Mouse (Mus musculus): Measurements from ENCODE around the gene Gtf2ird1.
"Not testable (repeated sequence)": the region's sequence is repeated elsewhere in the genome, so short reads cannot be mapped to it uniquely, and the experiment has no call there.

Gtf2ird1 gene

DNA sequence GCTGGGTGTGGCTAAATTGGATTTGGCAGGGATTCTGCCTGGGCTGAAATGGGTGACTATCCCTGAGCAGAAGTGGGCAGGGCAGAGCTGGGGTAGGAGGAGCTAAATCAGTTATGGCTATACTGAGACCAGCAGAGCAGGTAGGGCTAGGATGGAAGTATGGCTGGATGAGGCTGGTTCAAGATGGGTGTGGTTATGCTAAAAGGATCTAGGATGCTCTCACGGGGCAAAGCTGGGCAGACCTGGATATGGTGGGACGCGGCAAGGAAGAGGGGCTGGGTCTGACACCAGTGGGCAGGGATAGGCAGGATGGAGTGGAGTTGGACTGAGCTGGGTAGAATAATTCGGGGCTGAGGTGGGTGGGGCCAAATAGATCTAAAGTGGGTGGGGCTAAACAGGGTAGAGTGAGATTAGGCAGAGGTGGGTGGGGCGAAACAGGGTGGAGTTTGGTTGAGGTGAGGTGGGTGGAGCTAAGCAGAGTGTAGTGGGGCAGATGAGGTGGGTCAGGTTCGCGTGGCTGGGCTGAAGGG, 46.1 kb downstream of the Gtf2ird1 start:
- no peak for DNase-seq (ENCODE audit: low spot score in 2 of 2)

DNA sequence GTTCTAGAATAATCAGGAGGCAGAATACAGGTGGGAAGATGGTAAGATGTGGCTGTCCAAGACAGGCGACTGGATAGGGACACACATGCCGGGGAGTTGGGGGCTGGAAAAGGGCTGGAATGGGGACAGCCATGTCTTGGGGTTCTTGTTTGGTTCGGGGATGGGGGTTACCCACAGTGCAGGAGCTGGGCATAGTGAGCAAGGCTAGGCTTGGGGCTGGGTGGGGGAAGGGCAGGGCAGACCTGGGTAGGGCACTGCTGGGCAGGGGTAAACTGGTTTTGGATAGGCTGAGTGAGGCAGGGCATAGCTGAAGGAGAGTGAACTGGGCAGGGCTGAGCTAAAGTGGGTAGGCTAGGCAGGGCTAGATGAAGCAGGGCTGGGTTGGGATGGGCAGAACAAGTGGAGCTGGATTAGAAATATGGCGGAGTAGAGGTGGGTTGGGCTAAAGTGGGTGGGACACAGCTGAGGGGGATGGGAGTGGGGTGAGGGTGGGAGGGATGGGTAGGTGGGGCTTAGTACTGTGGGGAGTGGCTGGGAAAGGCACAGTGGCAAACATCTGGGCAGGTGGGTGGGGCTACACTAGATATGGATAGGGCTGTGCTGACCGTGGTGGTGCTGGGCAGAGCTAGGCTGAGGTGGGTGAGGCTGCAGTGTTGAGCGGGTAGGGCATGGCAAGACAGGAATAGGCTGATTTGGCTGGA, 46.8 kb downstream of the Gtf2ird1 start:
- DNase-seq (ENCODE audit: low spot score in 2 of 2): no peak

DNA sequence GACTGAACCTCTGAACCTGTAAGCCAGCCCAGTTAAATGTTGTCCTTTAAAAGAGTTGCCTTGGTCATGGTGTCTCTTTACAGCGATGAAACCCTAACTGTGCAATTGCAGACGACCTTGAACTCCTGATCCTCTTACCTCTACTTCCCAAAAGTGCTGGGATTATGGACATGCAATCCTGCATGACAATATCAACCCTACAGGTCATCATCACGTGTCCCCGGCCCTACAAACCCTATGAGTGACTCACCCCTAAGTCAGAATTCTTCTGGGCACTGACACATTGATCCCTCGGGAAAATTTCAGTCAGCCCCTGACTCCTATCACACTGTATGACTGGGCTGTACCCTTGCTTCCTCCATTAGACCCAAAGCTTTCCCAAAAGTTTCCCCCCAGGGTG, 48.4 kb downstream of the Gtf2ird1 start:
- DNase-seq (ENCODE audit: low spot score in 2 of 2): no peak

DNA sequence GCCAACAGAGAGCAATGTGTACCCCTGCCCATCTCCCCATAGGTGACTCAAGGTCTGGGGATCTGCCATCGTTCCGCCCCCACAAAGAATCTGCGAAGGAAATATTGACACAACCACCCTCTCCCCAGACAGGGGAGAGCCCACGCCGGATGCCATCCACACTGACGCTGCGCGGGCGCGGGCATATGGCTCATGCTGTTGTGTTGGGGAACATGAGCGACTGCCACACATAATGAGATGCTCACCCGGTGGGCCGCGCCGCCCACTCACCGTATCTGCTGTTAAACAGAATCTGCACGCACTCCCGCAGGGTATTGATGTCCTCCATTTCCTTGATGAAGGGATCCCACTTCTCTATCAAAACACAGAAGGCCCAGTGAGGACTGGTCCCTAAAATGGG, 54.7 kb downstream of the Gtf2ird1 start:
- DNase-seq (ENCODE audit: low spot score in 2 of 2): peak; percentile 78 to 86

DNA sequence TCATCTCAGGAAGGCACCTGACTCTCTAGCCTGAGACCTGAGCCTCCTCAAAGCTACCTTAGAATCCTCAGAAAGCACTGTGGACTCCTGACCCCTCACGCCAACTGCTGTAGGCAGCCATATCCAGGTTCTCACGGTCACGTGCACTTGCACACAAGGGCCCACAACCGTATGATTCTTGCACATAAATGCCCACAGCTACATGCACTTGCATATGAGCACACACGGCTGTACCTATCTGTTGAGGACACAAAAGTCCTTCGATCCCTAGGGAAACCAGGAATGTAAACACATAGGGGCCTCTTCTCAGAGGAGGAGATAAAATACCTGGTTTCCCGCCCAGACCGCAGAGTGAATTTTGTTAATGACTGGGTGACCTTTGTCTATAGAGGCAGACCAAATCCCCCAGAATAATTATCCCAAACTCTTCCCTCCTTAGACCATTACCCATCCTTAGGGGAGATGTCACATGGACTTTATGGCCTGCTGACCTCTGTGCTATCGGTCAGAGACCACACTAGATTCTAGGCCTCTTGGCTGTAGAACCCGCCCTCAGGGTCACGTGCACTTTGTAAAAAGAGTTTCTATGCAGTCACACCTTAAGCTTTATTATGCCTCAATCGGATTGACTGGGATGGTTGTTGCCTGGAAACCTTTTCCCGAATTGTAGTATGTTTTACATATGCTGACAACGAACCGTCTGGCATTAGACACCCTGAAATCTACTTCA, 58.9 kb downstream of the Gtf2ird1 start:
- DNase-seq (ENCODE audit: low spot score in 2 of 2): no peak

DNA sequence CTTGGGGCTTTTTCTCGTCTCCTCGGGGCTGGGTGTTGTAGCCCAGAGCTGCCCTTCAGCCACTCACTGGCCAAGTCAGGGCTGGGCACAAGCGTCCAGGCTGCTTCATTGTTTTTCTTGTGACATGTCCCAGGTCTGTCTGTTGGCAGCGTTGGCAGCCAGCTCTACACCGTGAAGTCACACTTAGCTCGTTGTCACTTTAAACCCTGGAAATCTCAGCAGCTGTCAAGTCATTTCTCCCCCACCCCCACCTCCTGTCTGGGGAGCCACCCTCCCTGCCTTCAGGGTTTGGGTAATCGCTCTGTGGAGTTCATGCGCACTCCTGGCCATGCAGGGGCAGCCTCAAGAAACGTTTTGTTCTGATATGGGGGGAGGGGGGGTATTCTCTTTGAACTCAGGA, 60.0 kb downstream of the Gtf2ird1 start:
- no peak for DNase-seq (ENCODE audit: low spot score in 2 of 2)

DNA sequence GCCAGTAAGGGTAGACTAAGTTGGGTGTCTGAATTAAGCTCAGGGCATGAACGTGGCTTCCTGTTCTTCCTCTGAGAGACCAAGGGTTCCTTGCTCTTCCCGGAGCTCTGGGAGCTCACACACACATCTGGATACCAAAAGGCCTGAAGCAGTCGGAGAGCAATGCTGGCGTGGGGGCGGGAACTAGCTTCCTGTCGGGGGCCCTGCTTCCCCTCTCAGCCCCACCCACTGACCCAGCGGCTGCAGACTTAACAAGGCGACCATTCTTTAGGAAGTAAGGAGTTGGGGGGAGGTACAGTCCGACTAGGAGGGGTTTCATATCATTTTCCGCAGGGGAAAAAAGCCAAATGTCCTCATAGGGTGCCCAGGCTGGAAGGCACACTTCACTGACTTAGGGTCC, 61.9 kb downstream of the Gtf2ird1 start:
- DNase-seq (ENCODE audit: low spot score in 2 of 2): peak; percentile 52 to 57

DNA sequence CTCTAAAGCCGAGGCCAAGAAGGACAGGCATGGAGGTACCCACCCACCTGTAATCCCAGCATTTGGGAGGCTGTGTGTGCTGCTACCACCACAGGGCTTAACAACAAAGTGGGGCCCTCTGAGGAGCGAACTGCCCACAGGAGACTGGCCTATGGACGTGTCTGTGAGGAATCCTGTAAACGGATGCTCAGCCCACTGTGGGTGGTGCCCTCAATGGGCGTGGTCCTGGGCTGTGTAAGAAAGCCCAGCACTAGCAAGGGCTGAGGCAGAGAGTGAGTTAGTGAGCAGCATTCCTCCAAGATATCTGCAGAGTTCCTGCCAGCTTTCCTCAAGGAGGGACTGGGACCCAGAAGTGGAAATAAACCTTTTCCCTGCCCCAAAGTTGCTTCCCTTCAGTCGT, 62.9 kb downstream of the Gtf2ird1 start:
- no peak for DNase-seq (ENCODE audit: low spot score in 2 of 2)

DNA sequence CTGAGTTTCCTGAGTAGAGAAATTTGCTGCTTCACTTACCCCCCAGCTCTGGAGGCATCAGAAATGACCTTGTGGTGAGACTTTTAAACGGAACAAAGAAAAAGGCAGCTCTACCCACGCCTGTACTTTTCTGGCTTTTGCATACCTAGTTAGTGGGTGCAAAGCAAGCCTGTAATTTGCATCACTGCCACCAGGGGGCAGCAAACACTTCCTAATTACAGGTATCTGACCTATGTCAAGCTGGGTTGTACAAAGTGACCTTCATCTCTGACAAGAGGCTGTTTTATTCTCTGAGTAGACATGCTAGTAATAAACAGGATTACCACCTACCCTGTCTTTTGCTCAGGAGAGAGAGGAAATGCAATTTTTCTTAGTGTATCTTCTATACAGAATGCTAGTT, 71.4 kb downstream of the Gtf2ird1 start:
- peak; percentile 62 to 67 for DNase-seq (ENCODE audit: low spot score in 2 of 2)

DNA sequence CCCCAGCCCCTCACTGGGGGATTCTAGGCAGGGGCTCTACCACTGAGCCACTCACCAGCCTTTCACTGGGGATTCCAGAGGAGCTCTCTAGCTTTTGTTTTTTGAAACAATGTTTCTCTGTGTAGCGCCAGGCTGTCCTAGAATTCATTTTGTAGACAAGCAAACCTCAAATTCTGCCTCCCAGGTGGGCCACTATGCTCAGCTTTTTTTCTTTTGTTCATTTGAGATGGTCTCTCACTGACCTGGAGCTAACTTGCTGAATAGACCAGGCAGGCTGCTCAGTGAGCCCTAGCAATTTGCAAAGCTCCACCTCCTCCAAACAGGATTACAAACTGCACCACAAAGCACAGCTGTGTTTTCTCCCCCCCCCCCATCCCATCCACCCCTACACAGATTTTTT, 81.3 kb downstream of the Gtf2ird1 start:
- no peak for DNase-seq (ENCODE audit: low spot score in 2 of 2)

DNA sequence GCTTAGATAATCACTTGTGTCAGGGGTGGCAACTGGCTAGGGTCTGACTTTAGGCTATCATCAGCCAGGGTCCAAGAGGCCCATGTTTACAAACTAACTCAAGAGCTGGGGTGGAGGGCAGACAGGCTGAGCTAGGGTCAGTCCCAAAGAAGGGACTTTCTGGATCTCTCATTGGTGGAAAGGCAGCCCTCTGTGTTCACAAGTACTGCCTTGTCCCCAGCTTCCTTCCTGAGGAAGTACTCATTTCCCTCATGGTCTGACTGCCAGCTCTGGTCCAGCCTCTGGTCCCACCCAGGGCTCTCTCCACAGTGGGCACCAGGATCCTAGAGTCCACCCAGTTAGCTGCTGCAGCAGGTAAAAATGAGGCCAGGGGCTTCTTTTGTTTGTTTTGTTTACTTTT, 82.0 kb downstream of the Gtf2ird1 start:
- DNase-seq (ENCODE audit: low spot score in 2 of 2): no peak

DNA sequence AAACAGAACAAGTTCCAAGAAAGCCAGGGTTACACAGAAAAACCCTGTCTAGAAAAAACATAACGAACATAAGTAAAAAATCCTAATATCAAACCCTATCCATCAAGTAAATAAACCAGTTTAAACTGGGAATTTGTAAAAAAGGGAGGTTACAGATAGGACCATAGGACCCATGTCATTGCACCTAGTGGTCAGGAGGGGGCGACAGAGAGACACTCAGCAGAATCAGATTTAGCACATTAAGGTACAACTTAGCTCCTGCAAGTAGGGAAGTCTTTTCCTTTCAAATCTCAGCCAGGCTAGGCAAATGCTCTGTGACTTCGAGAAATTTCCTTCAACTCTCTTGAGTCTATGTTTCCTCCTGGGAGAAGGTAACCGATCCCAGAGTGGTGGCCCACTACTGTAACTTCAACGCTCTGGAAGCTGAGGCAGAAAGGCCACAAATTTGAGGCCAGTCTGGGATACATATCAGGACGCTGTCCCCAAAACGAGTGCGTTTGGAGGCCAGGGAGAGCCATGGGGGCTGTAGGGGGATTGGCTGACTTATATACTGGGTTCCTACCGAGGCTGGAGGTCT, 82.5 kb downstream of the Gtf2ird1 start:
- peak; percentile 75 to 76 for DNase-seq (ENCODE audit: low spot score in 2 of 2)

DNA sequence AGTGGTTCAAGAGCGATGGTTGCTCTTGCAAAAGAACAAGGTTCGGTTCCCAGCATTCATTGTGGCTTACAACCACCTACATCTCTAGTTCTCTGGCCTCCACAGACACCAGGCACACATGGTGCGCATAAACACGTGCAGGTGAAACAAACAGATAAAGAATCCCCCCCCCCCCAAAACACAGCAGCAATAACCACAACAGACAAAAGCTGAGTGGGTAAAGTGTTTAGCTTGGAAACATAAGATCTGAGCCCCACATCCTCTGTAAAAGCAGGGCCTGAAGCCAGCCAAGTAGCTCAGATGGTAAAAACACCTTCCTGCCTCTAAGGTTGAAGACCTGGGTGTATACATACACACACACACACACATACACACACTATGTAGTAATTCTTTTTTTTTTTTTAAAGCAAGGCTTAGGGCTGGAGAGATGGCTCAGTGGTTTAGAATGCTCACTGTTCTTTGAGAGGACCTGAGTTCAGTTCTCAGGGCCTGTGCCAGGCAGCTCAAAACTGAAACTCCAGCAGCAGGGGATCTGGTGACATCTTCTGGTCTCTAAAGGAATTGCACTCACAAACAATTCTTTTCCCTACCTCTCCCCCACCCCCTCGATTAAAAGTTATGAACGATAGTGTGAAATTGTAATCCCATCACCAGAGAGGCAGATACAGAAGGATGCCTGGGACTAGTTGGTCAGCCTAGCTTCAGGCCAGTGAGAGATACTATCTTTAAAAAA, 83.4 kb downstream of the Gtf2ird1 start:
- no peak for DNase-seq (ENCODE audit: low spot score in 2 of 2)

DNA sequence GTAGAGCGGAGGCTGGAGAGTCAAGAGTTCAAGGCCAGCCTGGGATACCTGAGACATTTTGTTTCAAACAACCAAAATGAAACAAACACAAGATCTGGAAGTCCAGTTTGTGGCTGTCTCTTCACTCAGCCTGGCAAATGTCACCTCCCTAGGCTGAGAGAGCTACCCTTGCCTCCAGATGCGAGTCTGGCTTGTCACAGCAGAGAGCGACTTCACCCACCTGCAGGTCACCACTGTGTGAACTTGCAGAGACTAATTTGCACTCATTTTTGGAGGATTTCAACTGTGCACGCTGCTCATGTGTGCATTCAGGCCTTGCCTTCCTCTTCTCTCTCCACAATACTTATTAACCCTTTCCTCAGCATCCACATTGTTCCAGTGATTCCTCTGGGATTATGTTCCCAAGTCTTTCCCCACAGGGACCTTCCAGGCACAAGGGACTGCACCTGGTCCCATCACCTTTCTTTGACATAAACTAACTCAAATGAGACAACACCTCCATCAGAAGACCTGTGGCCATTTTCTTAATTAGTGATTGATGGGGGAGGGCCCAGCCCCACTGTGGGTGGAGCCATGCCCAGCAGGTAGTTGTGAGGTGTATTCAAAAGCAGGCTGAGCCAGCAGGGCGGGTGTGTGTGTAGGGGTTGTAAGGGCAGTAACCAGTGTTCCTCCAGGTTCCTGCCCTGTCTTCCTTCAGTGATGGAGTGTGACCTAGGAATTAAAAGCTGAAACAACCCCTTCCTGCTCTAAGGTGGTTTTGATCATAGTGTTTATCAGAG, 84.8 kb downstream of the Gtf2ird1 start:
- no peak for DNase-seq (ENCODE audit: low spot score in 2 of 2)

DNA sequence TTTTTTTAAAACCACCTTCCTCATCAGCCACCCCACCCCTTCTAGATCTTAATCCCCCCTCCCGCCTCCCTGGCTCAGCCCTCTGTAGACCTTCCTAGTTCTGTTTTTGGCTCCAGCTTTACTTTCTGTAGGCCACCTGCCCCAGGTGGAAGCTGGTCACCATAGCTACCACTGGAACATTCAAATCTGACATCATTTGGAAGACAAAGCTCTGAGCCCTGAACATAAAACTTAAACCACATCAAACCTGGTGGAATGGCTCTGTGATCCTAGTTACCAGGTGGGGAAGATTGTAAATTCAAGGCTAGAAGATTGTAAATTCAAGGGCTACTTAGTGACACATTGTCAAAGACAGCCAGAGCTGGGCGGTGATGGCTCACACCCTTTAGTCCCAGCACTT, 85.7 kb downstream of the Gtf2ird1 start:
- DNase-seq (ENCODE audit: low spot score in 2 of 2): no peak

DNA sequence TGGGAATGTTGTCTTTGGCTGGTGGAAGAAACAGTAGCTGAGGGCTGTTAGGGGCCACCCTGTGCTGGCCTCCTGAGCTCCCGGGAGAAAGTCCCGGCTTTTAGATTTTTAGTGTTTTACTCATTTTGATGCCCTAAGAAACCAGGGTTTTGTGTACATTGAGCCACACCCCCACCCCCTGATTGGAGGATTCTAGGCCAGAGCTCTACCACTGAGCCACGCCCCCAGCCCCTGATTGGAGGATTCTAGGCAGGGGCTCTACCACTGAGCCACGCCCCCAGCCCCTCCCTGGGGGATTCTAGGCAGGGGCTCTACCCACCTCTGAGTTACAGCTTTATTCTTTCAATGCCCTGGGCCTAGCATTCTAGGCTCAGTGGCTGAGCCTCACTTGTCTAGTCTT, 97.4 kb downstream of the Gtf2ird1 start:
- no peak for DNase-seq (ENCODE audit: low spot score in 2 of 2)

DNA sequence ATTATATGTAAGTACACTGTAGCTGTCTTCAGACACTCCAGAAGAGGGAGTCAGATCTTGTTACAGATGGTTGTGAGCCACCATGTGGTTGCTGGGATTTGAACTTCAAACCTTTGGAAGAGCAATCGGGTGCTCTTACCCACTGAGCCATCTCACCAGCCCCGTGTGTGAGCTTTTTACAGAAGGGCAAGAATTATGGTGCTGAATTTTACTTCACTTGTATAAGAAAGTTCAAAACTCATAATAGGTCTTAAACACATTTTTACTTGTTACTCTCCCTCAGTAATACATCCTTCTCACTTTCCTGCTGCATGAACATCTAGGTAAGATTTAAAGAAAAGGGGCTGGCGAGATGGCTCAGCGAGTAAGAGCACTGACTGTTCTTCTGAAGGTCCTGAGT, 101.1 kb downstream of the Gtf2ird1 start:
- DNase-seq (ENCODE audit: low spot score in 2 of 2): not testable (repeated sequence)

DNA sequence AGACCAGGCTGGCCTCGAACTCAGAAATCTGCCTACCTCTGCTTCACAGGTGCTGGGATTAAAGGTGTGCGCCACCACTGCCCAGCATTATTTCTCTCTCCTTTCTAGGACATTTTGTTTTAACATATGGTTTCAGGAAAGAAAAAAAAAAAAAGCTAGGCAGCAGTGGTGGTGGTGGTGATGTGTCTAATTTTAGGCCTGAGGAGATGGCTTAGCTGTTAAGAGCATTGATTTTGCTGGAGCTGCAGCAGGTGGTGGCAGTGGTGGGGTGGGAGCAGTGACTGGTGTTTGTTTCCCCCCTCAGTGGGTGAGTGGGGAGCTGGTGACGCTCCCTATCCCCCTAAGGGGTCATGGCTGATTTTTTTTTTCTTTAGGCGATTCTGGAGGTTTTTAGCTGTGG, 103.4 kb downstream of the Gtf2ird1 start:
- DNase-seq (ENCODE audit: low spot score in 2 of 2): no peak

DNA sequence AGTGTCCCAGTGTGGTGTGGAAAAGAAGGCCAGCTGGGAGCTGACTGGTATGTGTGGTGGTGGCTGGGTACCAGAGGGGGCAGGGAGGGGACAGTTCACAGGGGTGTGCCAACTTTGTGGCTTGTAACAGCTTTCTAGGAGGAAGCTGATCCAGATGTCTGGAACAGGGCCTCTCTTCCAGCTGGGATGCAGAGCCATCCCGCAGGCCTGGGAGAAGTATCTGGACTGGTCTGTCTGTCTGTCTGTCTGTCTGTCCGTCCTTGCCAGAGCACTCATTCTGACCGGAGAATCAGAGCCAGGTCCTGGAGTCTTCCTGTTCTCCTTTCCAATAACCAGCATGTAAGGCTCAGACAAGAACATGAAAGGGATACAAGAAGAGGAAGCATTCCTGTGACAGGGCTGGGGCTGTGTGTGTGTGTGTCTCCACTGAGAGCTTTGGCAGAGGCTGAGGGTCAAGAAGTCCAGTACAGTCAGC, 104.0 kb downstream of the Gtf2ird1 start:
- DNase-seq (ENCODE audit: low spot score in 2 of 2): no peak

DNA sequence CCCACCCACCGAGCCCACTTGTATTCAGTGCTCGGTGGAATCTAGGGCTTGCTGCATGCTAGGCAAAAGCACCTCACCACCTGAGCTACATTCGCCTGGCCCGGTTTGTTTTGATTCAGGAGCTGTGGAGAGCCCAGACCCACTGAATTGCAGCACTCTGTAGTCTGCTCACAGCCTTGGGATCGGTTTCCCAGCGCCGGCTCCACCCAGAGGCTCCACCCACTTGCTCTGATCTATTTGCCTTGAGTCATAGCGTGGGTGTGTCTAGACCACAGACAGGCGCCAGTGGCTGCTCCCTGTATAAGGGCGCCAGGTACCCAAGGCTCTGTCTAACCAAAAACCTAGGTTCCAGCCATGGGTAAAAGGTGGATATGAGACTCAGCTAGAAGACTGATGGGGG, 105.9 kb downstream of the Gtf2ird1 start:
- peak; percentile 65 to 66 for DNase-seq (ENCODE audit: low spot score in 2 of 2)

DNA sequence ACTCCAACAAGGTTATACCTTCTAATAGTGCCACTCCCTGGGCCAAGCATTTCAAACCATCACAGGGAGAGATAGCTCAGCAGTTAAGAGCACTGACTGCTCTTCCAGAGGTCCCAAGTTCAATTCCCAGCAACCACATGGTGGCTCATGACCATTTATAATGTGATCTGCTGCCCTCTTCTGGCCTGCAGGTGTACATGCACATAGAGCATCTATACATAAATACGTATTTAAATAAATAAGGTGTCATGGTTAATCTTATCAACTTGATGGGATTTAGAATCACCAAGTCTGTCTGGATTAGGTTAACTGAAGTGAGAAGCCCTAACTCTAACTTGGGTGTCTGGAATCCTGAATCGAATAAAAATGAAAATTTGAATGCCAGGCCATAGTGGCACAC, 109.5 kb downstream of the Gtf2ird1 start:
- no peak for DNase-seq (ENCODE audit: low spot score in 2 of 2)

Measured in right cerebral cortex, postnatal 10 days (tissue).